Mouse (Mus musculus) layer of hippocampus, postnatal 14 days (tissue): ENCODE measurements around the gene Icam1. TPM values are rescaled to one million over a fixed set of nuclear protein-coding genes. Genes with fewer than 3 reads are reported as not detected.
"Not testable (repeated sequence)": the region's sequence is repeated elsewhere in the genome, so short reads cannot be mapped to it uniquely, and the experiment has no call there.

Experiments
- DNase-seq, 2 experiments: peaks; one replicate each; pipeline ENCODE4 v3.0.0; 2021 to 2022; ENCODE audit warnings: low spot score in 2 of 2, mixed read lengths in 1 of 2
- microRNA-seq, 2 experiments: library from miRNA; unstranded; fragments of <30 nt; microRNA quantifications; one replicate each; pipeline ENCODE4 v1.2.0; 2021
- total RNA-seq, 2 experiments: library from RNA; stranded (reverse); gene quantifications; 2 replicates each; pipeline ENCODE4 v1.2.3; 2021

Gene Icam1
- total RNA-seq, 2 experiments from 2014 or later: 2.9 to 3.2 TPM

- no peak for DNase-seq
These were observed 27.8 kb downstream of the Icam1 start for GRCm38 (mm10) chr9:21043563-21043962.

GRCm38 (mm10) chr9:21044785-21045184, 29.0 kb downstream of the Icam1 start:
- not testable (repeated sequence) for DNase-seq

DNA sequence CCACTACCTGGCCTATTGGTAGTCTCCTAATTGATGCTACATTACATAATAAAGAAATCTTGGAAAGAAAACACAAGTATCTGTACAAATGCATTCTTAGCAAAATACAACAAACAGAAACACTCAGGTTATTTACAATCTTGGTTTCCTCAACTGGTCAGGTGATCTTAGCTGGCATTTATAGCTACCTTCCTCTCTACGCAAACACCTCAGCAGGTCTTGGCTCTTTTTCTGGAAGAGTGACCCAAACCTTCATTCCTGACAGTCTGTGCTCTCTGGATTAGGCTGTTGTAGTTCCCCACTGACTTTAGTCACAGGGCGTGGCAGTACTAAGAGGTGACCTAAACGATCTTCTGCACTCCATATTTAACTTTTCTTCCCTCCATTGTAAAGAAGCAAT, 29.4 kb downstream of the Icam1 start:
- DNase-seq: no peak

- DNase-seq: no peak
These were observed 35.8 kb downstream of the Icam1 start for GRCm38 (mm10) chr9:21051578-21051977.

DNA sequence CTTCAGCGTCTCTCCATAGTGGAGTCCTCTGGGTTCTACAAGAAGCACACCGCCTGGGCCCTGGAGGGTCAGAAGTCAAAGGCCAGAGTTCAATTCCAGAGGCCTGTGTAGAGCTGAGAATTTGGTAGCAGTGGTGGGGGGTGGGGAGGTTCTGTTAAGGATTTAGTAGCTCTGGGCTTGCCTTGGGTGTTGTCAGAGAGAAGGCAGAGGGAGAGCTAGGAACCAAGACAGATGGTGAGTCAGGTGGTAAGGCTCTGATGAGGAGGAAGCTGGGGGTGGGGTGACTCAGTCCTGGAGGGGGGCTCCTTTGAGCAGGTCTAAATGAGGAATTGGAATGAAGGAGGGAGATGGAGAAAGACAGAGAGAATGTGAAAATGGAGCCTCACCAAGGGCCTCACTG, 47.1 kb downstream of the Icam1 start:
- DNase-seq: peak in 1 of 2 experiments; percentile 53

DNA sequence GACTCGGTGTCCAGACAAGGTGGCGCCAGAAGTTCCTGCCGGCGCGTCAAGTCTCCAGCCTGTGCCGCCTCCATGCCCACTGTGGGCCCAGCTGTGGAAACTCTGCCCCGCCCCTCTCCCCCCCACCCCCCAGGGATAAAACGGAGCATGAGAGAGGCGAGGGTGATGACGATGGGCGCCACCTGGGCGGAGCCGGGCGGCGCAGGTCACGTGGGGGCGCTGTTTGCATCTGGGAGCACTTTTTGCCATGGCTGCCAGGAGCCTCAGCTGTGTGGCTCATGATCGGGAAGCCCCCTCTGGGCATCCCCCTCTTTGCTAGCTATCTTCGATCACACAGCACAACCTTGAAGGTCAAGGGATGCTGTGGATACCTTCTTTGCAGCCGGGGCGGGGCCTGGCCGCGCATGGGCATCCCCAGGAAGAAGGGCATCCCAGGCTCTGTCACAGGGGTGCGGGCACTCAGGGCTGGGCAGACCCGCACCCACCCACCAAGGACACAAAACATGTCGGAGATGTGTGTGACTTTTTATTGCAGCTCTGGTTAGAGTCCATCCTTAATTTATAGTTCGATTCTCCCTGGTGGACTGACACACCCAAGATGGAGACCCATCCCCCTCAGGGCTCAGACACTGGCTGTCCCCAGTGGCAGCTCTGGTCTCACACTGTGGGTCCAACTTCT, 51.4 kb downstream of the Icam1 start, which contains the start of gene Zglp1:
Gene Zglp1 (minus strand): TSS at position 88 of the 679 bp plus-strand sequence.
- DNase-seq: no peak

GRCm38 (mm10) chr9:21072641-21073040, 56.9 kb downstream of the Icam1 start:
- DNase-seq: no peak

- DNase-seq: peak; percentile 88 to 94
These were observed 57.5 kb downstream of the Icam1 start, which contains the start of the genes Gm49373 and Fdx1l for GRCm38 (mm10) chr9:21073044-21073840. Gene Gm49373, minus strand, starts transcription at chr9:21073096. Gene Fdx1l, minus strand, starts transcription at chr9:21073614.

DNA sequence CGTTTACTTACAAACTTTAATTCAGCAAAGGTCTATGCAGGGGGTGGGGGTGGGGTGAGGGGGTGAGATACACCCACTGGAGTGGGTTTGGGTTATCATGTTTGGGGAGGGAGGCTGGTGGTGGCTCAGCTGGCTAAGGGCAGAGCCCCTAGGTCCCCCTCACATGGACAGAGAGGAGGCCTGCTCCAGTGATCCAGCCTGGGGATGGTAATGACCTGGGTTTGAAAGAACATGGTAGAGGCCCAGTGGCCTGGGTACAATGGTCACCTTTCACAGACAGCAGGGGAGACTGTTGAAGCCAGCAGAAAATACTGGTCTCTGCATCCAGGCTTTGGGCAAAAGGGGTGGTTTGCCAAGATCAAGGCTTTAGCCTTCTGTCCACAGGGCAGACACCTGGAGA, 58.4 kb downstream of the Icam1 start:
- no peak for DNase-seq

GRCm38 (mm10) chr9:21075625-21076024, 59.8 kb downstream of the Icam1 start:
- DNase-seq: no peak

Small RNA genes within 50 kb of the gene (microRNA-seq; reads per million reads assigned to microRNA genes)
- 0 to 1.1 reads per million in 2 experiments for gene Mir1900
- 0.85 to 1.8 reads per million in 2 experiments for gene Mir7082

Other genes starting within 250 kb of the Icam1 start
- 1 to 10 TPM; 2.3 to 2.7 TPM for gene Col5a3, start 200.9 kb upstream of the Icam1 start, total RNA-seq
- not detected for gene Rdh8, start 197.5 kb upstream of the Icam1 start, total RNA-seq
- 10 to 100 TPM; 55.6 to 56.1 TPM for gene A230050P20Rik, start 147.3 kb upstream of the Icam1 start, total RNA-seq
- 10 to 100 TPM in 1 of 2 experiments, 1 to 10 TPM in 1; 7.3 to 10.7 TPM for gene Angptl6, start 136.3 kb upstream of the Icam1 start, total RNA-seq
- gene Ppan, start 127.8 kb upstream of the Icam1 start, total RNA-seq: 10 to 100 TPM; 21.3 to 25.6 TPM
- gene Eif3g, start 117.4 kb upstream of the Icam1 start, total RNA-seq: 100 to 1,000 TPM; 114 to 123 TPM
- 10 to 100 TPM; 35.5 to 37.1 TPM for gene Dnmt1, start 56.1 kb upstream of the Icam1 start, total RNA-seq
- gene S1pr2, start 39.2 kb upstream of the Icam1 start, total RNA-seq: 1 to 10 TPM; 2.1 to 3.5 TPM
- 10 to 100 TPM; 60.4 to 62.8 TPM for gene Mrpl4, start 13.2 kb upstream of the Icam1 start, total RNA-seq
- gene Icam4, start 13.4 kb downstream of the Icam1 start, total RNA-seq: under 1 TPM; 0.41 to 0.44 TPM
- gene Icam5, start 16.1 kb downstream of the Icam1 start, total RNA-seq: 100 to 1,000 TPM; 337 to 341 TPM
- 1 to 10 TPM in 1 of 2 experiments, not detected in 1; 2.0 TPM for gene Zglp1, start 51.1 kb downstream of the Icam1 start, total RNA-seq
- gene Gm49373, start 57.1 kb downstream of the Icam1 start, total RNA-seq: 1 to 10 TPM in 1 of 2 experiments, under 1 TPM in 1; 0.55 to 1.6 TPM
- 10 to 100 TPM; 53.6 to 58.8 TPM for gene Fdx1l, start 57.6 kb downstream of the Icam1 start, total RNA-seq
- 1 to 10 TPM; 1.8 to 2.0 TPM for gene Gm38431, start 76.0 kb downstream of the Icam1 start, total RNA-seq
- gene Raver1, start 76.0 kb downstream of the Icam1 start, total RNA-seq: 10 to 100 TPM; 34.0 to 37.4 TPM
- 10 to 100 TPM; 14.2 to 14.3 TPM for gene Tyk2, start 115.3 kb downstream of the Icam1 start, total RNA-seq
- 100 to 1,000 TPM; 129 to 136 TPM for gene Cdc37, start 134.0 kb downstream of the Icam1 start, total RNA-seq
- gene Pde4a, start 149.7 kb downstream of the Icam1 start, total RNA-seq: 10 to 100 TPM; 63.8 to 69.9 TPM
- 10 to 100 TPM; 52.5 to 55.7 TPM for gene Keap1, start 223.4 kb downstream of the Icam1 start, total RNA-seq
- 1 to 10 TPM; 8.8 to 9.7 TPM for gene S1pr5, start 232.5 kb downstream of the Icam1 start, total RNA-seq
- 10 to 100 TPM; 33.5 to 39.3 TPM for gene Atg4d, start 249.3 kb downstream of the Icam1 start, total RNA-seq